Mouse (Mus musculus) right cerebral cortex, postnatal 36 days (tissue): ENCODE measurements around the gene Hrg.
"Not testable (repeated sequence)": the region's sequence is repeated elsewhere in the genome, so short reads cannot be mapped to it uniquely, and the experiment has no call there.

Experiments used
- DNase-seq, 2 experiments: peaks; one replicate each; pipeline ENCODE4 v3.0.0; 2022; ENCODE audit warnings: low spot score in 2 of 2, mixed read lengths in 1 of 2

Gene Hrg

GRCm38 (mm10) chr16:22950840-22951395 is at the start of gene Hrg:
Hrg (plus strand) TSS chr16:22951072.
- DNase-seq = no peak

- no peak for DNase-seq
Observed at GRCm38 (mm10) chr16:22901326-22901725, 49.5 kb upstream of the Hrg start.

DNA sequence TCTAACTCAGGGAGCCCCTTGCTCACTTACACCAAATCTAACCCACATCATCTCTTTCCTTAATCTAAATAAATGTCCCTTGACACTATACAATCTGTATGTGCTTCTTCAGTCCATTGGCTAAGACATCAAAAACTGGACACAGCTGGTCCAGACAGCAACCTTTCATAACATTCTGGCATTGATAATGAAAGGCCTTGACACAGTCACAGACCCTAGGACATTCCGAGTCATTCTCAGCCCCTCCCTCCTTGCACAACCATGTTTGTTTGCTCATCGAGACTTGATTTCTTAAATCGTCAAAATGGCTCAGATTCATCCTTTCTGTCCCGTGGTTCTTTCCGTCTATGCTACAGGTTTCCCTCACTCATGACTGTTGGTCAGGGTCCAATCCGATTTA is 41.6 kb upstream of the Hrg start:
- no peak for DNase-seq

DNA sequence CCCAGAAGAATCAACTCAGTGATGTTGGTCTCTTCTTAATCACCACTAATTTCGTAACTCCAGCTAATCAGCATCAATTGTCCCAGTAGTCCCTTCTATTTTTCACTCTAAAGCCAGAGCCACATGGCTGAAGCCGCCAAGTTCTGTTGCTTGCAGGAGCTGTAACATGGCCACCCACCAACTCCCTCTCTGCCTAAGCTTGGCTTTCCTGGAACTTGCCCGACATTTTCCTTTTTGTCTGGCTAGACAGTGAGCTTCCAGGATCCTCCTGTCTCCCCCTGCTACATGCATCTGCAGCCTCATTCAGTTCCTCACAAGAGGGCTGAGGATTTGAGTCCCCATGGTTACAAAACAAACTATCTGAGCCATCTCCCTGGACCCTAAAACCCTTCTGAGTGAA is 38.9 kb upstream of the Hrg start:
- peak in 1 of 2 experiments; percentile 5 for DNase-seq

- no peak for DNase-seq
Observed at GRCm38 (mm10) chr16:22912886-22913285, 38.0 kb upstream of the Hrg start.

DNA sequence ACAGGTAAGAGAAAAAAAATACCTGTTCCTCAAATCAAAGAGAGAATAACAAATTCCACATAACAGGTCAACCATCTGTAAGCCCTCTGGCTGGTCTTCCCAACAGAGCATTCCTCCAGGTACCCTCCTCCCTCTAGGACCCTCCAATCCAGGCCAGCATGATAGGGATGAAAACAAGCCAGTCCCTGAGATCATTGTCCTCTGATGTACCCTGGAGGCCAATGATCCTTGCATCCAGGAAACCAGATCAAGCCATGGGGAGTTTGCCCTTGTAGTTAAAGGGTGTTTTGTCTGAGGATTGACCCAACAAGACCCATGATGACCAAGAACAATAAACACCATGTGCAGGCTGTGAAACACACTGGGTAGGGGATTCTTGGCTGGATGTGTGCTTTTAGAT is 36.6 kb upstream of the Hrg start:
- DNase-seq = no peak

DNA sequence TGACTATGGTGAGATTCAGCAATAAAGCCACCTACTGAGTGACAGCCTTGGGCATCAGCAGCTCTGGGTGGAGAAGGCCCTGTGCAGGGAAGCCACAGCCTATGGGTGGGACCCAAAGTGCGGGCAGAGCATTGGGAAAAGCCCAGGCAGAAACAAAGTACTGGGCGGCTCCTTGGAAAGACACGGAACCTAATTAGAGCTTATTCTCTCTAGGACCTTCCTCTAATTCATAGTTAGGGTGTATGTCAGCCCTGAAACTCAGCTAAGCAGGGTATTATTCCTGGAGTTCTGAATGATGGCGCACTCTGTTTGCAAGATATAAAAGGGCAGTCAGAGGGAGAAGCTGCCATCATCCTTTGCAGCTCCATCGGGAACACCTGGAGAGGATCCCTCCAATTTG is 32.8 kb upstream of the Hrg start, which contains the start of gene Fetub:
Gene Fetub, plus strand, starts transcription at position 301 of the 400 bp plus-strand sequence.
- DNase-seq = no peak

GRCm38 (mm10) chr16:22918664-22919312 is 32.1 kb upstream of the Hrg start:
- DNase-seq = no peak

DNA sequence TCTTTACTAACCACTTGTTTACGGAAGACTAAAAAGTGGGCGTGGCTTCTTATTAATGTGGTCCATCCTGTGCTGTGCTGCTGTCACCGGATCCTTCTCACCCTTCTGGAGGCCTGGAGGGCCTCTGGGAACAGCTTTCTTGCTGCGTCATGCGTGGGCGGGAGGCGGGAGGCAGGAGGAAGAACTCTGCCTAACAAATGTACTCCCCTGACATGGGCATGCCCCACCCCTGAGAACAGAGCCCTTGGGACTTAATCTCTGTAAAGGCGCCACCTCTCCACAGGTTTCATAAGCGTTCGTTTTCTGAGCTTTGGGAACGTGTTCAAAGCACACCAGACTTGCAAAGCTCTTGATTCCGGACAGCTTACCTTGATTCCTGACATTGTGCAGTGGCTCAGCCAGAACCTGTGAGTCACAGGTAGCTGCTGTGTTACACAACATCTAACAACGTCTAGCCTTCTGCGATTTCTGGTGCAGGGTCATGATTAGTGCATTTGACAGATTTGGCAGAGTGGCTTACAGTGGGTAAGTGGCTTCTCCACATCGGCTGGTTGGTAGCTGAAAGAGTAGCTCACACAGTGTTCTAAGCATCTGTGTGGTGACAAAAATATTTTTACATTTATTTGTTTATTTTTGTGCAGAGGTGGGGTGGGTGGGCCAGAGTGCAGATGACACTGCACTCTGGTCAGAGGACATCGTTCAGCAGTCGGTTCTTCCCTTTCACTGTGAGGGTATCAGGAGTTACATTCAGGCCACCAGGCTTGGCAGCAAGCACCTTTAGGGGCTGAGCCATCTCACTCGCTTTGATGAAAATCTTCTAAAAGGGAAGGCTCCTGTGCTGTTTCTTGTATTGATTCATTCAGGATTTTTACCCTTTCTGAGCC is 30.7 kb upstream of the Hrg start:
- DNase-seq = no peak

GRCm38 (mm10) chr16:22921761-22922160 is 29.1 kb upstream of the Hrg start:
- no peak for DNase-seq

DNA sequence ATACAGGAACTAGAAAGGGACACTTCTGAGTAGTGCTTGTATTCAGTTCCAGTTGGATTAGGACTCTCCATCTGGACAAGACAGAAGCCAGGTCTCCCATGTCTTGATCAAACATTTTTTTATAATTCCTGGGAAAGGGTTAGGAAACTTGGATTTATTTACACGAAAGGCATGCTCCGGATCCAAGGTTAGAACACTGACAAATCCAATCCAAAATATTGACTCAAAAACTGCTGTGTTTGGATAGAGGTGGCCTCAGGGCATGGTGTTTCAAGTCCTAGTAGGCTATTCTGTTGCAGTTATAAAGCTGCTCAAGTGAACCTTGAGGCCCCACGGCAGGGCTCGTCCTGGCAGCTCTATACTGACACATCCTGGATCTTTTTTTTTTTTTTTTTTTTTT is 28.4 kb upstream of the Hrg start:
- DNase-seq = no peak

DNA sequence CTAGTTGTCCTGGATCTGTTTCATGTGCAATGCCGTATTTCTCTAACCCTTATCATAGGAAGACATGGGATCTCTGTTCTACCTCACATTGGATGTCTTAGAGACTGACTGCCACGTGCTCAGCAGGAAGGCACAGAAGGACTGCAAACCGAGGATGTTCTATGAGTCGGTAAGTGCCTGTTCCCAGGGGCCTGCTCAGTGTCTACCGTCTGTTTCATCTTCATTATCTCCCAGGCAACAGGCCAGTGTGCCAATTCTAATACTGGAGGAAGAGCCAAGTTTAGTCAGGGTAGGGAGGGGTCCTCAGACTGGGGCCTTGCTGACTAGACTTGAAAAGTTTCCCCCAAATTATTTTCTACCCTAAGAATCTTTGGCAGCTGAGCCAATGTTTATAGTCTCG is 21.3 kb upstream of the Hrg start:
- DNase-seq = no peak

DNA sequence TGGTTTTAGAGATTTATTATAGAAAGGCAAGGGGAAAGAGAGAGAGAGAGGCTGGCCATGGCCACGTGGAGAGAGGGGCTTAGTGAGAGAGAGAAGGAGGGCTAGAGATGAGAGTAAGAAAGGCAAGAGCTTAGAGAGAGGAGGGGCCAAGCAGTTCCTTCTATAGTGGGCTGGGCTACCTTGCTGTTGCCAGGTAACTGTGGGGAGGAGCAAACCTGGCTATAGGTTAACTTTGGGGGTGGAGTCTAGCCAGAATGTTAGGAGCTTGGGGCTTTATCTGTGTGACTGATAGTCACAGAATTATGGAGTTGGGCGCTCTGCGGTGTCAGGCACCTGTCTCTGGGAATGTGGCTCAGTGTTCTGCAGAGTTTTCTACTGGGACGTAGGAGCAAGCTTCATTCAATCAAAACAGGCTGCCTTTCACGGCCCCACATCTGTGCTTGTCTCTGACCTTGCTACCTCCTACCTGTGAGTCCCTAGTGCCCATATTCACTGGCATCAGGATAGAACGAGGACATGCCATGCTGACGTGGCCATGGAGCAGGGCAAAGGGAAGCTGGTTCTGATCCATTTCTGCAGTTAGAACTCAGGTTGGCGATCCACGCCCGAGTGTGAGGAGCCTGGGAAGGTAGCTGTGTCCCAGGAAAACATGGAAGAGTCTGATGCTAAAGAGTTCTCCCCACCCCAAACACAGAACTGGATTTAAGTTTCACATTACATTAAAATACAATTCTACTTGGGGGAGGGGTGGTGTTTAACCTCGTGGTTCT is 19.3 kb upstream of the Hrg start:
- no peak for DNase-seq

- DNase-seq = no peak
Observed at GRCm38 (mm10) chr16:22937631-22938030, 13.2 kb upstream of the Hrg start.

DNA sequence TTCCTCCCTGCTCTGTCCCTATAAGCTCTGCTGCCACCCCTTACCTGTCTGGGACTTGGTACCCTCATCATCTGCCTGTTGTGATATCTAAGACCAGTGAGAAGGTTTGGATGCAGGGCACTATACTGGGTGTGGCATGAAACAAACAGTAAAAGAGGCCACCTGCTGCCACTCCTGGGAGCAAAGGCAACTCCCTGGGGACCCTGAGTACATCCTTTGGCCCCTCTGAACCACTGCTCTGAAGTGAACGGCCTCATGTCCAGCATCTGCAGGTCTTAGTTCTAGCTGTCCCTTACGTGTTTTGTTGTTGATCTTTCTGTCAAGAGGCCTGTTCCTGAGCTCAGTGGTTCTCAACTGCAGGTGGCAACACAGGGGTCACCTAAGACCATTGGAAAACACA is 12.3 kb upstream of the Hrg start:
- DNase-seq = no peak

GRCm38 (mm10) chr16:22939120-22939695 is 11.7 kb upstream of the Hrg start:
- DNase-seq = no peak

- DNase-seq = not testable (repeated sequence)
Observed at GRCm38 (mm10) chr16:22941825-22942476, 8.9 kb upstream of the Hrg start.

- no peak for DNase-seq
Observed at GRCm38 (mm10) chr16:22947371-22947770, 3.5 kb upstream of the Hrg start.

DNA sequence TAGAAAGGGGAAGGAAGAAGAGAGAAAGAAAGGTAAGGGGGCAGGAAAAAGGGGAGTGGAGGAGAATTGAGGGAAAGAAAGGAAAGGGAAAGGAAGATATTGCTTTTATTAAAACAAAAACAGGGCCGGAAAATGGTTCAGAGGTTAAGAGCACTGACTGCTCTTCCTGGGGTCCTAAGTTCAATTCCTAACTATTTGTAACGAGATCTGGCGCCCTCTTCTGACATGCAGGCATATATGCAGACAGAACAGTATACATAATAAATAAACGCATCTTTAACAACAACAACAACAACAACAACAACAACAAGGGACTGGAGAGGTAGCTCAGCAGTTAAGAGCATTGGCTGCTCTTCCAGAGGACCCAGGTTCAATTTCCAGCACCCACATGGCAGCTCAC is 2.2 kb downstream of the Hrg start:
- no peak for DNase-seq

DNA sequence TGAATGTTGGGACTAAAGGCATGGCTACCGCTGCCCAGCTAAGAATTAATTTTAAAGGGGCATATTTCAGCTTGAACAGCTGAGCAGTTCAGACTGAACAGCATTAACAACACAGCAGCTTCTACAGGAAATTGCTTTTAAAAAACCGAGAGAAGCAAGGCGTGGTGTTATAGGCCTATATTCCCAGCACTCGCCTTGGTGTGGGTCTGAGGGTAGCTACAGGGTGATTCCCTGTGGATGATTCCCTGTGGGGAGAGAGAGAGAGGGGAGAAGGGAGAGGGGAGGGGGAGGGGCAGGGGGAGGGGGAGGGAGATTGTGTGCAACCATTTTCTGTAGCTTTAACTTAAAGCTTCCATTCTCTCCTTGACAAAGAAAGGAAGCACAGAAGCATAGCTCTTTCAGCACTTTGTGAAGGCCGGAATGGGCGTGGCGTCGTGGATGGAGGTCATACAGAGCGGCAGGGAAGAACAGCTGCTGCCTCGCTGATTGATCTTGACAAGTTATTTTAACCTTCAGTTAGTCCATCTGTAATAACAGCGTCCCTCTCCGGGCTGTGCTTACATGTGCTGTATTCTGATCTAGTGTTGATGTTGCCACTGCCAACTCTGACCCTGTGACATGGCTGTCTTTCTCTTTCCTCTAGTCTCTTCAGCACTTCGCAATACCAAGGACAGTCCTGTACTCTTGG is 4.7 kb downstream of the Hrg start:
- DNase-seq = no peak

GRCm38 (mm10) chr16:22956085-22956439 is 5.2 kb downstream of the Hrg start:
- no peak for DNase-seq
